Mouse (Mus musculus): ENCODE results near the gene Ralgapb. TPM values are rescaled to one million over a fixed set of nuclear protein-coding genes. Genes with fewer than 3 reads are reported as not detected.

The Ralgapb gene
- polyA plus RNA-seq, 1 experiment, result 53.6 TPM

- Histone ChIP-seq H3K4me1 (ENCODE audit: control insufficient read depth, insufficient read depth, low read length) (no peaks in the 10 kb centered on the region), H3K27ac (ENCODE audit: insufficient read depth, low read length) (no peak overlapping the region), H3K4me3 (ENCODE audit: insufficient read depth, low read length) (no peak overlapping the region)
- TF ChIP-seq CTCF (IDR thresholded peaks at IDR 0.05; ENCODE audit: extremely low read depth, insufficient read depth, low read length), result no peak
- TF ChIP-seq POLR2A (IDR thresholded peaks at IDR 0.05; ENCODE audit: extremely low read depth, insufficient read depth, low read length), result no peak
Observed at GRCm38 (mm10) chr2:158456451-158456850, 46.8 kb downstream of the Ralgapb start.

GRCm38 (mm10) chr2:158457610-158458009, 48.0 kb downstream of the Ralgapb start:
- Histone ChIP-seq H3K27ac (ENCODE audit: insufficient read depth, low read length) (no peak overlapping the region), H3K4me1 (ENCODE audit: control insufficient read depth, insufficient read depth, low read length) (no peaks in the 10 kb centered on the region), H3K4me3 (ENCODE audit: insufficient read depth, low read length) (no peak overlapping the region)
- TF ChIP-seq POLR2A (IDR thresholded peaks at IDR 0.05; ENCODE audit: extremely low read depth, insufficient read depth, low read length) (no peak), CTCF (IDR thresholded peaks at IDR 0.05; ENCODE audit: extremely low read depth, insufficient read depth, low read length) (no peak)

GRCm38 (mm10) chr2:158462450-158462849, 52.8 kb downstream of the Ralgapb start:
- TF ChIP-seq POLR2A (IDR thresholded peaks at IDR 0.05; ENCODE audit: extremely low read depth, insufficient read depth, low read length) (no peak), CTCF (IDR thresholded peaks at IDR 0.05; ENCODE audit: extremely low read depth, insufficient read depth, low read length) (no peak)
- Histone ChIP-seq H3K4me1 (ENCODE audit: control insufficient read depth, insufficient read depth, low read length) (no peaks in the 10 kb centered on the region), H3K27ac (ENCODE audit: insufficient read depth, low read length) (no peak overlapping the region), H3K4me3 (ENCODE audit: insufficient read depth, low read length) (no peak overlapping the region)

- TF ChIP-seq CTCF (IDR thresholded peaks at IDR 0.05; ENCODE audit: extremely low read depth, insufficient read depth, low read length), result no peak
- TF ChIP-seq POLR2A (IDR thresholded peaks at IDR 0.05; ENCODE audit: extremely low read depth, insufficient read depth, low read length), result no peak
- no peak overlapping the region for H3K4me3 ChIP-seq (ENCODE audit: insufficient read depth, low read length)
- peak overlapping the region; percentile 81; the same call in 1 of the 2 replicates for H3K27ac ChIP-seq (ENCODE audit: insufficient read depth, low read length)
- peaks cover 3% of the 10 kb centered on the region for H3K4me1 ChIP-seq (ENCODE audit: control insufficient read depth, insufficient read depth, low read length)
Observed at GRCm38 (mm10) chr2:158474159-158474558, 64.5 kb downstream of the Ralgapb start.

GRCm38 (mm10) chr2:158477640-158478039, 68.0 kb downstream of the Ralgapb start:
- H3K4me1 ChIP-seq (ENCODE audit: control insufficient read depth, insufficient read depth, low read length), result peaks cover 3% of the 10 kb centered on the region
- no peak overlapping the region for H3K4me3 ChIP-seq (ENCODE audit: insufficient read depth, low read length)
- H3K27ac ChIP-seq (ENCODE audit: insufficient read depth, low read length), result no peak overlapping the region
- TF ChIP-seq CTCF (IDR thresholded peaks at IDR 0.05; ENCODE audit: extremely low read depth, insufficient read depth, low read length), result no peak
- no peak for TF ChIP-seq POLR2A (IDR thresholded peaks at IDR 0.05; ENCODE audit: extremely low read depth, insufficient read depth, low read length)

GRCm38 (mm10) chr2:158498457-158498856, 88.8 kb downstream of the Ralgapb start:
- H3K4me1 ChIP-seq (ENCODE audit: control insufficient read depth, insufficient read depth, low read length), result no peaks in the 10 kb centered on the region
- no peak overlapping the region for H3K4me3 ChIP-seq (ENCODE audit: insufficient read depth, low read length)
- H3K27ac ChIP-seq (ENCODE audit: insufficient read depth, low read length), result no peak overlapping the region
- no peak for TF ChIP-seq CTCF (IDR thresholded peaks at IDR 0.05; ENCODE audit: extremely low read depth, insufficient read depth, low read length)
- TF ChIP-seq POLR2A (IDR thresholded peaks at IDR 0.05; ENCODE audit: extremely low read depth, insufficient read depth, low read length), result no peak

GRCm38 (mm10) chr2:158501836-158502812, 92.5 kb downstream of the Ralgapb start, which contains the start of gene Adig:
Adig (plus strand) TSS chr2:158502612.
- H3K4me1 ChIP-seq (ENCODE audit: control insufficient read depth, insufficient read depth, low read length), result no peaks in the 10 kb centered on the region
- no peak within 1 kb of the TSS for H3K27ac ChIP-seq (ENCODE audit: insufficient read depth, low read length)
- TF ChIP-seq POLR2A (IDR thresholded peaks at IDR 0.05; ENCODE audit: extremely low read depth, insufficient read depth, low read length) (no peak), CTCF (IDR thresholded peaks at IDR 0.05; ENCODE audit: extremely low read depth, insufficient read depth, low read length) (no peak)
- no peak within 1 kb of the TSS for H3K4me3 ChIP-seq (ENCODE audit: insufficient read depth, low read length)

GRCm38 (mm10) chr2:158503226-158503625, 93.6 kb downstream of the Ralgapb start:
- no peak for TF ChIP-seq CTCF (IDR thresholded peaks at IDR 0.05; ENCODE audit: extremely low read depth, insufficient read depth, low read length)
- Histone ChIP-seq H3K4me1 (ENCODE audit: control insufficient read depth, insufficient read depth, low read length) (no peaks in the 10 kb centered on the region), H3K27ac (ENCODE audit: insufficient read depth, low read length) (no peak overlapping the region), H3K4me3 (ENCODE audit: insufficient read depth, low read length) (no peak overlapping the region)

- TF ChIP-seq CTCF (IDR thresholded peaks at IDR 0.05; ENCODE audit: extremely low read depth, insufficient read depth, low read length) (no peak), POLR2A (IDR thresholded peaks at IDR 0.05; ENCODE audit: extremely low read depth, insufficient read depth, low read length) (no peak)
- no peaks in the 10 kb centered on the region for H3K4me1 ChIP-seq (ENCODE audit: control insufficient read depth, insufficient read depth, low read length)
- no peak overlapping the region for H3K27ac ChIP-seq (ENCODE audit: insufficient read depth, low read length)
- no peak overlapping the region for H3K4me3 ChIP-seq (ENCODE audit: insufficient read depth, low read length)
Observed at GRCm38 (mm10) chr2:158503671-158504070, 94.0 kb downstream of the Ralgapb start.

GRCm38 (mm10) chr2:158506475-158506874, 96.8 kb downstream of the Ralgapb start:
- H3K4me1 ChIP-seq (ENCODE audit: control insufficient read depth, insufficient read depth, low read length), result no peaks in the 10 kb centered on the region
- no peak overlapping the region for H3K27ac ChIP-seq (ENCODE audit: insufficient read depth, low read length)
- no peak overlapping the region for H3K4me3 ChIP-seq (ENCODE audit: insufficient read depth, low read length)
- TF ChIP-seq POLR2A (IDR thresholded peaks at IDR 0.05; ENCODE audit: extremely low read depth, insufficient read depth, low read length) (no peak), CTCF (IDR thresholded peaks at IDR 0.05; ENCODE audit: extremely low read depth, insufficient read depth, low read length) (no peak)

All from cortical plate, adult 2 months (tissue).